Mouse (Mus musculus): Measurements from ENCODE around the gene Swsap1.

The Swsap1 gene

DNA sequence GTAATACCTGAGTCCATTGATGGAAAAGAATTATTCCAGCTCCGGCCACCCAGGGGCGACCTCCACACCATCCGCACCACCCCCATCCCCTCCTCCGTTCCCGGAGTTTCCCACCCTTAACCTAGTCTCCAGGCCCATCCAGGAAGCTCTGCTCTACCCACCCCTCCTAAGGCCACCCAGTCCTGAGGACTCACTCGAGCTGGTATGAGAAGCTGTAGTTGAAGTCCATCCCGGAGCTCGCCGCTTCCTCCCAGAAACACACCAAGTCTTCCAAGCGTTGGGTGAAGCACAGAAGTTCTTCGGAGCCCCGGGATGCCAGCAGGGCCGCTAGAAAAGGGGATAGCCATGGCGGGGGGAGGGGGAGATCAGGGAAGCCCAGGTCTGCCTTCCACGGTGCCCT is 6.5 kb downstream of the Swsap1 start:
- no peak for DNase-seq (ENCODE audit: extremely low read depth, insufficient read length, low spot score)

DNA sequence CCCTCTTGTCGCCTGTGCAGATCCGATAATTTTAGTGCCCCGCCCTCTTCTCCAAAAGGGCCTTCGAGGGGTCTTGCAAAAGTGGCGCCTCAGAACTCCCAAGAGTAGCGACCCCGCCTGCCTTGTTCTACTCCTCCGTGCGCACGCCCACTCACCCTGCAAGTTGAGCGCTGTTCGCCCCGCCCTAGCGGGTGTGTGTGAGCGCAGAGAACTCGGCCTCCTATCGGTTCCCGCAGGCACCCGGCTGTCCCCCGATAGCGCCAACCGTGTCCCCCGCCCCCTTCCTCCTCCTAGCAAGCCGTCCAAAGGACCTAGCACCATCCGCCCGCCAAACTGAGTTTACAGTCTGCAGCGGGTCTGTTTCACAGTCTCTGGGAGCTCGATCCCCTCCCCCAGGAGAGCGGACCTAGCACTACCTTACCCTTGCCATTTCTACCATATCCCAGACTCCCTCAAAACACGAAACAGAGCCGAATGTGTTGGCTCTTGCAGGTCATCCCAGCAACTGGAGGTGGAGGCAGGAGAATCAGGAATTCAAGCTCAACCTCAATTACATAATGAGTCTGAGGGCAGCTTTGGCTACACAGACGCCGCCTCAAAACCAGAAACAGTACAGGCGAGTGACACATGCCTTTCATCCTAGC is 7.0 kb downstream of the Swsap1 start:
- no peak for DNase-seq (ENCODE audit: extremely low read depth, insufficient read length, low spot score)

DNA sequence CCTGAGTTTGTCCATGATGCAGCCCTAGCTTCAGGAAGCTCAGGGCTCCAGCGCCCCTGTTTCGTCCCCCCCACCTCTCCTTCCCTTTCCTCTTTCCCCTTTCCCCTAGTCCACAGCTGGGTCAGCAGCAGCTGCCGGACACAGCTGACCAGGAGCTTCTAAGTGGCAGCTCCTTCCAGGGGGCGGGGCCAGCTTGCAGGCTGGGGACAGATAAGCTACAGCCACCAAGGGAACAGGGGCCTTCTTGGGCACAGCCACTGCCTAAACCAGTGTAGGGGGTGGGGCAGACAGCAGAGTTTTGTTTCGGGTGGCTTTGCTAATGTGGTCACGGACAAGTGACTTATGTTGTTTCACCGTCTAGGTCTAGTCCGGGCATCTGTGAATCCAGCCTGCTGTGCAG is 7.9 kb downstream of the Swsap1 start, which contains the start of gene Epor:
Gene Epor (minus strand): TSS at position 90 of the 400 bp plus-strand sequence.
- DNase-seq (ENCODE audit: extremely low read depth, insufficient read length, low spot score), result no peak

- no peak for DNase-seq (ENCODE audit: extremely low read depth, insufficient read length, low spot score)
Observed at GRCm38 (mm10) chr9:21968883-21969282, 13.3 kb downstream of the Swsap1 start.

DNA sequence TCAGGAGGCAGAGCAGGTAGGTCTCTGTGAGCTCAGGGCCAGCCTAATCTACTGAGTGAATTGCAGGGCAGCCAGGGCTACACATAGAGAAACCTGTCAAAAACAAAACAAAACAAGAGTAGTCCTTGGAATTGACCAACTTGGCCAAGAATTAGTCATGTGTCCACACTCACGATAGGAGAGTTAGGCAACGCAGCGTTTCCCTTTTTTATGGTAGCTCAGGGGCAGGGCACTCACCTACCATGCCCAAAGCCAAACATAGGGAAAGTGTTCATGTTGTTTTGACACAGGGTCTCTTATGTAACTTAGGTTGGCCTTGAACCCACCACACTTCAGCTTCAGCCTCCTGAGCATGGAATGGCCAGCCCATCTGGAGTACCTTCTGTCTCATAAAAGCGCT is 13.7 kb downstream of the Swsap1 start:
- no peak for DNase-seq (ENCODE audit: extremely low read depth, insufficient read length, low spot score)

- DNase-seq (ENCODE audit: extremely low read depth, insufficient read length, low spot score), result no peak
Observed at GRCm38 (mm10) chr9:21976626-21977175, 21.1 kb downstream of the Swsap1 start.

DNA sequence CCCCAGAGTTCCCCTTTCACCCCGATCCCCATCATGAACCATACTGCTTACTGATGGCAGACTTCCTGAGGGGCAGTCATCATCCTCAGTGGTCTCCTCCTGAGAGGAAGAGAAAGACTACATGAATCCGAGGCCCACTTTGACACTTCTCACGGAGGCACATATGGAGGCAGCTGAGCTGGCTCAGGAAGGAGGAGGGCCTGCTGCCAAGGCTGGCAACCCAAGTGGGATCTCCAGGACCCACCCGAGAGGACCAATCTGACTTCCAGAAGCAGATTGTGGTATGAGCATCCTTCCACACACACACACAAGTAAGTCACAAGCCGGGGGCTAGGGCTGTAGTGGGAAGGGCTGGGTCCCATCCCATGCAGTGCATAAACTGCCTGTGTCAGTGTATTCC is 21.8 kb downstream of the Swsap1 start:
- no peak for DNase-seq (ENCODE audit: extremely low read depth, insufficient read length, low spot score)

DNA sequence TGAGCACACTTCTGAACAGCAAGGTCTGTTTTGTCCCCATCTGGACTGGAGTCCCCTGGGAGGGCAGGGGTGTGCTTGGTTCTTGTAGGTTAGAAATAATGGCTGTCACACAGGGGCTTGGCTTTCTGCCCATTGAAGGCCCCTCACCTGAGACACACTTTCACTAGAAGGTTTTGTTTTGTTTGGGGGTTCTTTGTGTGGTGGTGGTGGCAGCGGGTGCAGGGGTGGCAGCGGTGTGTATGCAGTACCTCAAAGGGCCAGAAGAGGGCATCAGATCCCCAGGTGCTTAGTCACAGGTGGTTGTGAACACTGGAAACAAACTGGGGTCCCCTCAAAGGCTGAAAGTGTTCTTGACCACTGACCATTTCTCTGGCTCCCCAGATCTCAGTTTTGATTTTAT is 22.4 kb downstream of the Swsap1 start:
- DNase-seq (ENCODE audit: extremely low read depth, insufficient read length, low spot score), result no peak

DNA sequence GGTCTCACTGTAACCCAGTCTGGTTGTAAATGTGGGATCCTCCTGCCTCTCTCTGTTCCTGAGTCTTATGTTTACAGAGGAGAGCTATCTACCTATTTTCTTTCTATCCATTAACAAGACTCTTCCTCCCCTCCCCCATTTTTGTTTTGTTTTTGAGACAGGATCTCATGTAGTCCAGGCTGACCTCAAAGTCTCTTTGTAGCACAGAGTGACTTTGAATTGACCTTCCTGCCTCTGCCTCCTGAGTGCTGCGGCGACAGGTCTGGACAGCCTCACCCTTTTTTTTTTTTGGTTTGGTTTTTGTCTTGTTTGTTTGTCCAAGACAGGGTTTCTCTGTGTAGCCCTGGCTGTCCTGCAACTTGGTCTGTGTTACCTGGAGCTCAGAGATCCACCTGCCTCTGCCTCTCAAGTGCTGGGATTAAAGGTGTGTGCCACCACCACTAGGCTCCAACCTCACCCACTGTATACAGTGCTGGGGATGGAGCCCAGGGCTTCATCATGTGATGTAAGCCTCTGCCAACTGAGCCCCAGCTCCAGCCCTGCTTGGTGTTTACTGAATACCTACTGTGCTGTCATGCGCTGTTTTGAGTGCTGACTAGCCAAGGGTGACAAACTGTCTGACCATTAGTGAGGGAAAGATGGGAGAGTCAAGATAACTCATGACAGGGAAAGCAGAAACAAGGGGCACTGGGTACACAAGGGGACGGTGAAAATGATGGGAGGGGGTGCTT is 23.0 kb downstream of the Swsap1 start:
- DNase-seq (ENCODE audit: extremely low read depth, insufficient read length, low spot score), result no peak

DNA sequence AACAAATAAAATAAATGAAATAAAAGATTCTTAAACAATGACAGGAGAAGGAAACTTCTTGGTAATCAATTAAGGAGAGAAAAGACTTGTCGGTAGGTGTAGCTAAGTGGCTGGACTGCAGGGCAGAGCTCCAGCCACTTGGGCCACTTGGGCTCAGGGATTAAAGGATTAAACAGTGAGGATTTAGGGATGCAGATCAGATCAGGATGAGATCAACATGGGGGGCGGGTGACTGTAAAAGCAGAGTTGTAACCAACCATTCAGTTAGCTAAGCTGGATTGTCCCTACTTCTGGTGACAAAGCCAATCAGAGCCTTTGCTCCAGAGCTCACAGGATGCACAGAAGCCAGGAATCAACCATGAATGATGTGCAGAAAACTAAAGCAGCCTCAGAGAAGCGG is 28.4 kb downstream of the Swsap1 start:
- no peak for DNase-seq (ENCODE audit: extremely low read depth, insufficient read length, low spot score)

DNA sequence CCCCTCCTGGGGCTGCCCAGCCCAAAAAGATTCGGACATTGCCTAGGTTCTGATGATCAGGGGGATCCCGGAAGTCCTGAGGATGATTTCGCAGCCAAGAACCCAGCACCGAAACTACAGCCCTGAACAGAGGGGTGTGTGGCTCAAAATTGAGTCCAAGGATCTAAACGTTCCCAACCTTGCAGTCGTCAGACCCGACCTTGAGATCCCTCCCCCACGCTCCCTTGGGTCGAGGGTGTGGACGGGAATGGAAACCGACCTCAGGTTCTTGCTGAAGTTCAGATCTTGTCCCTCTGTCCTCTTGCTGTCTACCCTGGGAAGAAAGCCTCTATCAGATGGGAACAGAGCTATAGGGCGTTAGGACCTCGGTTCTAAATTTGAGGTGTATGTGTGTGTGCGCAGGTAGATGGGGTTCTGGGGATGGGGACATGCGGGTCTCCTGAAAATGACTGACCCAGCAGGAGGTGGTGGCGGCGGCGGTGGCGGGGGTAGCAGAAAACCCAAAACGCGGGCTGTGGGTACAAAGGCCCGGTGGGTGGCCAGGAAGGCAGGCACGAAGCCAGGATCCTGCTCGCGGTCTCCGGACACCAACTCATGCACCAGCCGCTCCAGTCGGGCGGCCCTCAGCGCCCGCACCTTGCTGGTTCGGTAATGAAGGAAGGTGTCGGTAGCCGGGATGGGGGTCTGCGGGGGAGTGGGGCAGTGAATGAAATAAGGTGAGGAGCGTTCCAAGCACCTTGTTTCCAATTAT is 32.2 kb downstream of the Swsap1 start:
- no peak for DNase-seq (ENCODE audit: extremely low read depth, insufficient read length, low spot score)

DNA sequence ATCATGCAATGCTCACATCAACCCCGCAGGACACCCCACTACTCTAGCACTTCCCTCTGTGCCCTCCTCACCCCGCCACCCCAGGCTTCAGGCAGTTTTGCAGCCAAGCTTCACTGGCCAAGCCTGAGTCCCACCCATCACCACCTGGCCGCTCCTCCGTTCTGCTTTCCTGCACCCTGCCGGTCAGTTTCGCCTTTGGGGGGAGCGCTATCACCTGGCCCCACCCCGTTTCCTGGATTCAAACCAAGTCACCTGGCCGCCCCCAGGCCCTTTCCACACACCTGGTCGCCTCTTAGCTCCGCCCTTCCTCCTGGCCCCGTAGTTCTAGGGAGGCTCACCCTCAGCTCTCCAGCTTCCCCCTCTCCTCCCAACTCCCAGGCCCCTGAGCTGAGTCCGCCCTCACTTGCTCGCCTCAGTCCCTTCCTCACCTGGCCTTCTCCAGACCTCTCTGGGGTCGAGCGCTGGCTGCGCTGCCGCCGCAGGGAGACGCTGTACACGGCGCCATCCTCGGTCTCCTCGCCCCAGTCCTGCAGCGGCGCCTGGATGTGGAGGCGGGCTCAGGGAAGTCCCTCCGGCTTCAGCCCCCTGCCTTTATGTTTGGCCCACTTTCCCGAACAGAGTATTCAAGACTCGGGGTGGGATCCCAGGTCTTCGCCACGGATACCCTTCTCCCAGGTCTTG is 33.0 kb downstream of the Swsap1 start:
- no peak for DNase-seq (ENCODE audit: extremely low read depth, insufficient read length, low spot score)

DNA sequence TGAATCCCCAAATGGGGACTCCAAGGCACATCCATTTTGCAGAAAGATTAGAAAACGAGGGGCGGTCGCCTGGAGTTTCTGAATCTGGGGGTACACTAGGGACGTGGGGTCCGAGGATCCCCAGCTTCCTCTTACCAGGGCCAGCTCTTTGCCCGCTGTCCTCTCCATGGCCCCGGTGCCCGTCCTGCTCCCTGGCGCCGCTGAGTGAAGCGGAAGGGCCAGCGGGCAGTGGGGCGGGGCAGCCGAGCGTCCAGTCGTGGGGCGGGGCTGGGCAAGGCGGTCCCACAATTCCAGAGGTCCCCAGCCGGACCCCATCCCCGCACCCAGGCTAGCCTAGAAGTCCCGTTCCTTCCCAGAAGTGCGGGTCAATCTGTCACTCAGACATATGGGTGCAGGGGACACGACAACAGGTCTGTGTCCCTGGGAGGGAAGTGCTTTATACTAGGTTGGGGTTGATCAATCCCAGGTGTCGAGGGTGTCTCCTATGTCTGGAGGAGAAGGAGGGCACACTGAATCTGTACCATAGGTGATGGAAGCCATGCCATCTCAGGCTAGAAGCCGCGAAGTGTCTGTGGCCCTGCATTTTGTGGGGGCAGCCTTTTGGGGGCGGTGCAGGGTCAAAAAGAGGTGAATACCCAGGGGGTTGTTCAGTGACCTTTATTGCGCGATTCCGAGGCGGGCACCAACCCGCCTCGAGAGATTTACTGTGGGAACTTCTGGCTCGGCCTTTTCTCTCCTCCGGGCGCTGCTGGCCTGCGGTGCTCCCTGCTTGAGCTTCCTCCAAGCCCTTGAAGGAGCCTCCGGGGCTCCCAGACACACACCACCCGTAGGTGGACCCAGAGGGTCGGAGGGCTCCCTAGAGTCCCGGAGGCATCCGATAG is 33.9 kb downstream of the Swsap1 start, which contains the start of gene Rgl3:
Gene Rgl3 (minus strand): TSS at position 217 of the 881 bp plus-strand sequence.
- no peak for DNase-seq (ENCODE audit: extremely low read depth, insufficient read length, low spot score)

GRCm38 (mm10) chr9:21992227-21992626 is 36.7 kb downstream of the Swsap1 start:
- no peak for DNase-seq (ENCODE audit: extremely low read depth, insufficient read length, low spot score)

- DNase-seq (ENCODE audit: extremely low read depth, insufficient read length, low spot score), result no peak
Observed at GRCm38 (mm10) chr9:21996178-21996867, 40.8 kb downstream of the Swsap1 start.

DNA sequence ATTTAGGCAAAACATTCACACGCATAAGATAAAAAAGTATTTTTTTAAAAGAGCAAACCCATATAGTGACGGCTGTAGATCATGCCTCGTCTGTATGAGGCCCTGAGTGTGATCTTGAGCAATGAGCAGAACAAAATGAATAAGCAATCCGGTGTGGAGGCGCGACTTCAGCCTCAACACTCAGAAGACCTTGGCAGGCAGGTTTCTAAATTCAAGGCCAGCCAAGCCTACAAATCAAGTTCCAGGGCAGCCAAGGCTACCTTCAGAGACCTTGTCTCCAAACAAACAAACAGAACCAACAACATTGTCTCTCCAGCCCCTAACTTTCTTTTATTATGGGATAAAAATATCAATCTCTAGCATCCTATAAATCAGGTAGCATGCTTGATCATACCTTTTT is 44.7 kb downstream of the Swsap1 start:
- no peak for DNase-seq (ENCODE audit: extremely low read depth, insufficient read length, low spot score)

- DNase-seq (ENCODE audit: extremely low read depth, insufficient read length, low spot score), result no peak
Observed at GRCm38 (mm10) chr9:22001633-22002032, 46.1 kb downstream of the Swsap1 start.

DNA sequence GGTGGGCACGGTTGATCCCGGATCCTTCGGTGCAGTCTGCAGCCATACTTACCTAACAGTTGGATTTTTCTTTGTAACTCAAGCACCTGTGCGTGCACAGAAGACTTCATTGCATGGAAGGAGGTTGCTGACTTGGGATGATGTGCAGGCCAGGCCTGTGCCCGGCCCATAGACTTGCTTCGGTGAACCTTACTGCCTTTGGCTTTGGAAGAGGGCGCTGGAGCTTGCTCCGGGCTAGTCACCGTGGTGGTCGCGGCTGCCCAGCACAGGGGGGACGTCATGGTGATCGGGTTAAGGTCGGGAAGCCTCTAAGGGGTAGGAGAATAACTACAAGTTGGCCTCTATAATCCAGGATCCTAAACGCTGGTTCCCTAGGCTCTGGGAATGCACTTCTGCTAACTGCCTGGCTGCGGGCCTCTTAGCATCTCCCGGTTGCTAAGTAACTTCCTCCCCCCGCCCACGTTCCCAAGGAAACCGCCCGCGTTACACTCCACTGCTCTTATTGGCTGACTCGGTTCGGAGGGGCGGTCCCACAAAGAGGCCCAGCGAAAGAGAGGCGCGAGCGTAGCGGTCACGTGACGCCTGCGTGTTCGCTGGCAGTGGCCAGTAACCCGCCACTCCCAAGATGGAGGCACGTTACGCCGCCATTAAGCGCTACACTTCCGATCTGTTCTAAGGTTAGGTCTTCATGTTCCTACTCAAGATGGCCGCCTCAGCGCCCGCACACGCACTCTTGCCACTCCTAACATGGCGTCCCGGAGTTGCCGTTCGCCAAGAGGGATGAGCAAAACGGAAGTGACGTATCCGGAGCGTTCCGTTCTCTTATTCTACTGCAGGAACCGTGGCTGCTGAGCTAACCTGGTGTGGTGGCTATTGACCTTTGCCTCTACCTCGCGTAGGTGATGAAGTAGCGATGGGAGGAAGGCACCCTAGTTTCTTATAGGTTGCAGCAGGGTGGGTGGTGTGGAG is 46.9 kb downstream of the Swsap1 start, which contains the start of the genes Ccdc151 and Prkcsh:
Gene Ccdc151 (minus strand): TSS at position 441 of the 969 bp plus-strand sequence.
Gene Prkcsh (plus strand): TSS at position 613 of the 969 bp plus-strand sequence.
- DNase-seq (ENCODE audit: extremely low read depth, insufficient read length, low spot score), result peak; percentile 99
